Mouse (Mus musculus): Measurements from ENCODE around the gene Gabpb2.

DNA sequence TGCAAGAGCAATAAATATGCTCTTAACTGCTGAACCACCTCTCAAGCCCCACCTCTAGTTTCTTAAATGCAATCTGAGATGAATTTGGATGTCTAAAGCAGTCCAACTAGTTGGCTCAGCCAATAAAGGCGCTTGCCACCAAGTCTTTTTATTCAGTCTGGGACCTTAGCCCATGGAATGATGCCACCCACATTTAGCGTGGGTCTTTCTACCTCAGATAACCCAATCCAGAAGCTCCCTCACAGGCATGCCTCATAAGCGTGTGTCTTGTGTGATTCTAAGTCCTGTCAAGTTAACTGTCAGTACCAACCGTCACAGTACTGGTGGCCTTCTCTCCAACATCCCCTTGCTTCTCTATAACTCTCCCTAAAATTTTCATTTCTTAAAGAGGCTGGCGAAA, 38.8 kb downstream of the Gabpb2 start:
- TF ChIP-seq CTCF (IDR thresholded peaks at IDR 0.05; ENCODE audit: low read depth, low read length) (no peak), POLR2A (IDR thresholded peaks at IDR 0.05; ENCODE audit: insufficient read depth, low read length) (no peak), EP300 (IDR thresholded peaks at IDR 0.05; ENCODE audit: insufficient read depth, low read depth, low read length) (no peak)

Data from ES-Bruce4 (cell line).